Mouse (Mus musculus): ENCODE data around the gene Slc6a14. TPM values are rescaled to one million over a fixed set of nuclear protein-coding genes. Genes with fewer than 3 reads are reported as not detected.

Slc6a14 gene
- 0.04 TPM in 1 of 2 replicates, not detected in the other for polyA plus RNA-seq (2015; fragmentation: Nextera tagmentation; extraction: Ambion mirVana)

GRCm38 (mm10) chrX:21714829-21715228 is at the start of gene Slc6a14:
TSS of gene Slc6a14 (plus strand) at chrX:21714896.
- no peak within 1 kb of the TSS for H3K9ac ChIP-seq
- no peaks in the 10 kb centered on the region for H3K36me3 ChIP-seq
- no peaks in the 10 kb centered on the region for H3K4me1 ChIP-seq (replicated peaks)
- ATAC-seq (ENCODE audit: low FRiP score) = no peak
- H3K4me3 ChIP-seq = no peak within 1 kb of the TSS
- H3K27ac ChIP-seq = no peak within 1 kb of the TSS
- no peaks in the 10 kb centered on the region for H3K27me3 ChIP-seq
- 73% methylated on average over 7 of the region's 7 CpGs for WGBS
- H3K4me2 ChIP-seq = no peak within 1 kb of the TSS
- H3K9me3 ChIP-seq = no peaks in the 10 kb centered on the region

GRCm38 (mm10) chrX:21670896-21671295 is 43.8 kb upstream of the Slc6a14 start:
- Histone ChIP-seq H3K9me3 (peaks cover 8% of the 10 kb centered on the region; the same call in 1 of the 2 replicates), H3K9ac (no peak overlapping the region), H3K27ac (no peak overlapping the region), H3K4me3 (no peak overlapping the region), H3K36me3 (no peaks in the 10 kb centered on the region), H3K4me1 (replicated peaks) (no peaks in the 10 kb centered on the region), H3K27me3 (no peaks in the 10 kb centered on the region), H3K4me2 (no peak overlapping the region)
- no peak for ATAC-seq (ENCODE audit: low FRiP score)
- WGBS = 25% methylated on average over 7 of the region's 7 CpGs

DNA sequence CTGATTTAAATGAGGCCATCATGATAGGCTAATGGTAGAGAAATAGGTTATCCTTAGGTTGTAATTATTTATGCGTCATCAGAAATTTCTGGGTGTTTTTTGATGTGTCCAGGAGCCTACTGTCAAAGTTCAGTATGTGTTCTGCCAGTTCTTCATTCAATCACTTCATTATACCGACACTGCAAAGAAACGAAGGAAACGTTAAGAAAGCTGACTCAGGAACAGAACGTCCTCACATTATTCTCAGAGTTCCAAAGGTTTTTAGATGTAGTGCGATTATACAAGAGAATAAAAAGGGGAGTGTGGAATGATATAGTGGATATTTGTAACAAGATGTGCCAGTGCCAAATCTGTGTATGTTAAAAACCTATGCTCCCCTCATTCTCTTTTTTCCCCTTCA is 19.5 kb upstream of the Slc6a14 start:
- H3K4me2 ChIP-seq = no peak overlapping the region
- no peak overlapping the region for H3K9ac ChIP-seq
- no peaks in the 10 kb centered on the region for H3K27me3 ChIP-seq
- H3K36me3 ChIP-seq = no peaks in the 10 kb centered on the region
- WGBS = 86% methylated on average over 6 of the region's 6 CpGs
- ATAC-seq (ENCODE audit: low FRiP score) = no peak
- no peaks in the 10 kb centered on the region for H3K9me3 ChIP-seq
- no peak overlapping the region for H3K4me3 ChIP-seq
- no peak overlapping the region for H3K27ac ChIP-seq
- H3K4me1 ChIP-seq (replicated peaks) = no peaks in the 10 kb centered on the region

- Histone ChIP-seq H3K9ac (no peak overlapping the region), H3K27ac (no peak overlapping the region), H3K4me1 (replicated peaks) (no peaks in the 10 kb centered on the region), H3K27me3 (no peaks in the 10 kb centered on the region), H3K9me3 (no peaks in the 10 kb centered on the region), H3K36me3 (no peaks in the 10 kb centered on the region), H3K4me3 (no peak overlapping the region), H3K4me2 (no peak overlapping the region)
- 90% methylated on average over 3 of the region's 3 CpGs for WGBS
- ATAC-seq (ENCODE audit: low FRiP score) = no peak
Measured at GRCm38 (mm10) chrX:21695687-21696086, 19.0 kb upstream of the Slc6a14 start.

- no peak overlapping the region for H3K27ac ChIP-seq
- H3K4me2 ChIP-seq = no peak overlapping the region
- H3K9ac ChIP-seq = no peak overlapping the region
- no peaks in the 10 kb centered on the region for H3K9me3 ChIP-seq
- H3K4me3 ChIP-seq = no peak overlapping the region
- no peaks in the 10 kb centered on the region for H3K4me1 ChIP-seq (replicated peaks)
- no peak for ATAC-seq (ENCODE audit: low FRiP score)
- no peaks in the 10 kb centered on the region for H3K36me3 ChIP-seq
- H3K27me3 ChIP-seq = no peaks in the 10 kb centered on the region
- WGBS = 86% methylated on average over 4 of the region's 4 CpGs
Measured at GRCm38 (mm10) chrX:21701646-21702045, 13.1 kb upstream of the Slc6a14 start.

- 43% methylated on average over 1 of the region's 1 CpGs for WGBS
- Histone ChIP-seq H3K9ac (no peak overlapping the region), H3K4me3 (no peak overlapping the region), H3K36me3 (no peaks in the 10 kb centered on the region), H3K4me1 (replicated peaks) (no peaks in the 10 kb centered on the region), H3K27ac (no peak overlapping the region), H3K4me2 (no peak overlapping the region), H3K9me3 (no peaks in the 10 kb centered on the region), H3K27me3 (no peaks in the 10 kb centered on the region)
- ATAC-seq (ENCODE audit: low FRiP score) = no peak
Measured at GRCm38 (mm10) chrX:21704470-21704869, 10.2 kb upstream of the Slc6a14 start.

GRCm38 (mm10) chrX:21715293-21715692 is 597 bp downstream of the Slc6a14 start:
- Histone ChIP-seq H3K36me3 (no peaks in the 10 kb centered on the region), H3K27ac (no peak overlapping the region), H3K9ac (no peak overlapping the region), H3K9me3 (no peaks in the 10 kb centered on the region), H3K27me3 (no peaks in the 10 kb centered on the region), H3K4me3 (no peak overlapping the region), H3K4me1 (replicated peaks) (no peaks in the 10 kb centered on the region), H3K4me2 (no peak overlapping the region)
- ATAC-seq (ENCODE audit: low FRiP score) = no peak
- WGBS = 70% methylated on average over 5 of the region's 5 CpGs

DNA sequence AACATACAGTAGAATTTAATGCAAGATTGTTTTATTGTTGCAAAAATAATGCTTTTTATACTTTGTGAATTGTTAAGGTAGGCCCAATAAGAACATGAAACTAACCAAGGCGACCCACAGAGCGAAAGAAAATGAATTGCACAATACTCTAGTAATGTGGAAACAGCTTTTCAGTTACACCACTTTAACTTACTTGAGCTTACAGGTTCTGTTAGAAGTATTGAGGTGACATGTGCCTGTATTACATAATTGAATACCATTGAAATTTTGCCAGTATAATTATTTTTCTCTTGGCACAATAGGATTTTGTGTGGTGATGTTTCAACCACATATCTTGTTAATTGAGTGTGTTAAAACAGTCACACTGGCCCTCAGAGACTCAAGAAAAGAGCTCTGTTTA is 2.2 kb downstream of the Slc6a14 start:
- Histone ChIP-seq H3K36me3 (no peaks in the 10 kb centered on the region), H3K27me3 (no peaks in the 10 kb centered on the region), H3K27ac (no peak overlapping the region), H3K4me1 (replicated peaks) (no peaks in the 10 kb centered on the region), H3K9ac (no peak overlapping the region), H3K9me3 (no peaks in the 10 kb centered on the region), H3K4me2 (no peak overlapping the region), H3K4me3 (no peak overlapping the region)
- WGBS = 93% methylated on average over 2 of the region's 2 CpGs
- ATAC-seq (ENCODE audit: low FRiP score) = no peak

- Histone ChIP-seq H3K4me1 (replicated peaks) (no peaks in the 10 kb centered on the region), H3K4me3 (no peak within 1 kb of the TSS)
Measured at GRCm38 (mm10) chrX:21744997-21745396, 30.3 kb downstream of the Slc6a14 start, which contains the start of gene Gm28269. TSS of gene Gm28269 (minus strand) at chrX:21745097.

More at GRCm38 (mm10) chrX:21744997-21745396, 30.3 kb downstream of the Slc6a14 start, which contains the start of gene Gm28269:
- H3K36me3 ChIP-seq = no peaks in the 10 kb centered on the region
- H3K27ac ChIP-seq = no peak within 1 kb of the TSS
- no peak within 1 kb of the TSS for H3K4me2 ChIP-seq
- H3K9ac ChIP-seq = no peak within 1 kb of the TSS
- H3K27me3 ChIP-seq = no peaks in the 10 kb centered on the region
- ATAC-seq (ENCODE audit: low FRiP score) = no peak
- no peaks in the 10 kb centered on the region for H3K9me3 ChIP-seq

Other genes starting within 250 kb of the Slc6a14 start
- gene Agtr2, start 230.4 kb upstream of the Slc6a14 start, polyA plus RNA-seq (2015; fragmentation: Nextera tagmentation; extraction: Ambion mirVana) = 3.5 and 5.2 TPM in 2 replicates
- gene Gm28269, start 30.2 kb downstream of the Slc6a14 start, polyA plus RNA-seq (2015; fragmentation: Nextera tagmentation; extraction: Ambion mirVana) = not detected in 2 replicates